Mouse (Mus musculus): ENCODE results near the gene Ppm1a. TPM values are rescaled to one million over a fixed set of nuclear protein-coding genes. Genes with fewer than 3 reads are reported as not detected.

Gene Ppm1a
- polyA plus RNA-seq, 1 experiment from 2014 or later, result 75.9 TPM

- Histone ChIP-seq H3K36me3 (ENCODE audit: control insufficient read depth, insufficient read depth, low read length) (no peaks in the 10 kb centered on the region), H3K4me2 (ENCODE audit: low read length) (no peak overlapping the region), H3K9me3 (ENCODE audit: control insufficient read depth, low read length) (no peaks in the 10 kb centered on the region), H3K9ac (ENCODE audit: low read length) (no peak overlapping the region), H3K4me1 (ENCODE audit: control insufficient read depth in 2 of 2, insufficient read depth in 2 of 2, low read length in 2 of 2) (peaks cover 6 to 7% of the 10 kb centered on the region in 2 experiments; a peak in 3 of 4 replicates), H3K27me3 (ENCODE audit: control insufficient read depth, insufficient read depth, low read length) (peaks cover 22% of the 10 kb centered on the region), H3K4me3 (ENCODE audit: control insufficient read depth in 1 of 2, insufficient read depth in 1 of 2, low read depth in 1 of 2, low read length in 2 of 2) (no peak overlapping the region), H3K27ac (replicated peaks in 1 of 2; ENCODE audit: control insufficient read depth in 1 of 2, insufficient read depth in 1 of 2, low read depth in 2 of 2, low read length in 2 of 2) (no peak overlapping the region)
- WGBS, result 72% methylated on average over 8 of the region's 8 CpGs
- ATAC-seq (ENCODE audit: insufficient number of reproducible peaks, insufficient read depth, low FRiP score, low read depth), result no peak
Observed at GRCm38 (mm10) chr12:72835518-72836015, 78.3 kb downstream of the Ppm1a start.

DNA sequence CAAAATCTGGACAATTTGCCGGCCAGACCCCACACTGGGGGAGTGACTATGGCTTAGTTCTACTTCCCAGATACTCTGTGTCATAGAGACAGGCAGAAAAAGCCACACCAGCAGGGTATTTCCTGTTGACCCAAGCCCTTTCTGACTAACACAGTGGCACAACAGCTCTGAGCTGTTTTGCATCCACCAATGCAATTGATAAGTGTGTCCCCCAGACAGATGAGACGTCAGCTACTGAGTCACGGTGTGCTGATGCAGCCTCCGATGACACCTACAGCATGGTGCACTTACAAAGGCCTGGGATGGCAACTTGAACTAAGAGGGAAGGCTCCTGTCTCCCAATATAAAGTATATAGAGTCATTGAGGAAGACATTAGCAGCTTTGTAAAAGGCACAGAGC is 80.0 kb downstream of the Ppm1a start:
- H3K9ac ChIP-seq (ENCODE audit: low read length), result no peak overlapping the region
- no peak overlapping the region for H3K4me3 ChIP-seq (ENCODE audit: control insufficient read depth in 1 of 2, insufficient read depth in 1 of 2, low read depth in 1 of 2, low read length in 2 of 2)
- H3K27me3 ChIP-seq (ENCODE audit: control insufficient read depth, insufficient read depth, low read length), result peaks cover 9% of the 10 kb centered on the region
- H3K36me3 ChIP-seq (ENCODE audit: control insufficient read depth, insufficient read depth, low read length), result no peaks in the 10 kb centered on the region
- no peak overlapping the region for H3K4me2 ChIP-seq (ENCODE audit: low read length)
- ATAC-seq (ENCODE audit: insufficient number of reproducible peaks, insufficient read depth, low FRiP score, low read depth), result no peak
- H3K9me3 ChIP-seq (ENCODE audit: control insufficient read depth, low read length), result no peaks in the 10 kb centered on the region
- no peak overlapping the region for H3K27ac ChIP-seq (replicated peaks in 1 of 2; ENCODE audit: control insufficient read depth in 1 of 2, insufficient read depth in 1 of 2, low read depth in 2 of 2, low read length in 2 of 2)
- WGBS, result 61% methylated on average over 4 of the region's 4 CpGs
- no peaks in the 10 kb centered on the region for H3K4me1 ChIP-seq (ENCODE audit: control insufficient read depth in 2 of 2, insufficient read depth in 2 of 2, low read length in 2 of 2)

- H3K27me3 ChIP-seq (ENCODE audit: control insufficient read depth, insufficient read depth, low read length), result peaks cover 8% of the 10 kb centered on the region
- no peak overlapping the region for H3K27ac ChIP-seq (replicated peaks in 1 of 2; ENCODE audit: control insufficient read depth in 1 of 2, insufficient read depth in 1 of 2, low read depth in 2 of 2, low read length in 2 of 2)
- no peaks in the 10 kb centered on the region for H3K36me3 ChIP-seq (ENCODE audit: control insufficient read depth, insufficient read depth, low read length)
- ATAC-seq (ENCODE audit: insufficient number of reproducible peaks, insufficient read depth, low FRiP score, low read depth), result no peak
- no peak overlapping the region for H3K9ac ChIP-seq (ENCODE audit: low read length)
- no peak overlapping the region for H3K4me3 ChIP-seq (ENCODE audit: control insufficient read depth in 1 of 2, insufficient read depth in 1 of 2, low read depth in 1 of 2, low read length in 2 of 2)
- H3K4me1 ChIP-seq (ENCODE audit: control insufficient read depth in 2 of 2, insufficient read depth in 2 of 2, low read length in 2 of 2), result peaks cover 6 to 8% of the 10 kb centered on the region in 2 experiments; a peak in 3 of 4 replicates
- no peak overlapping the region for H3K4me2 ChIP-seq (ENCODE audit: low read length)
- no peaks in the 10 kb centered on the region for H3K9me3 ChIP-seq (ENCODE audit: control insufficient read depth, low read length)
- WGBS, result 87% methylated on average over 1 of the region's 1 CpGs
Observed at GRCm38 (mm10) chr12:72841500-72841899, 84.2 kb downstream of the Ppm1a start.

- 85% methylated on average over 4 of the region's 4 CpGs for WGBS
Observed at GRCm38 (mm10) chr12:72843135-72843534, 85.9 kb downstream of the Ppm1a start.

DNA sequence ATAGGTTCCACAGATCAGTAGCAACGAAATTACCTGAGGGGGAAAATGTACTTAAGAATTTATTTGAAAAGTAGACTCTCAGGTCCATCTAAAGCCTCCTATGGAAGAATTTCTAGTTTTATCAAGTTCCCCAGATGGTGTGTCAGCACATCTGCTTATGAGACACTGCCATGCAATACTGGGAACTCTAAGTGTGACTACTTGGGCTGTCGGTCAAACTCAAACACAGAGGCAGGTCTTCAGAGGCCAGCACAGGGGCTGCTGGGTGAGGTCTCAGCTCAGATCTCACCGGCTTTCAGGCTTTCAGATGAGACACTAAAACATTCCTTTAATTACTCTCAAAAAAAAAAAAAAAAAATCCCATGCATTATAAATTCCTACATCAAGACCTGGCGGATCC is 86.3 kb downstream of the Ppm1a start:
- 0 out of 2 replicates have a peak overlapping the region, but pooled peaks have one; percentile 35 for H3K9ac ChIP-seq (ENCODE audit: low read length)
- H3K4me2 ChIP-seq (ENCODE audit: low read length), result peak overlapping the region; percentile 55
- H3K4me3 ChIP-seq (ENCODE audit: control insufficient read depth in 1 of 2, insufficient read depth in 1 of 2, low read depth in 1 of 2, low read length in 2 of 2), result no peak overlapping the region
- H3K4me1 ChIP-seq (ENCODE audit: control insufficient read depth in 2 of 2, insufficient read depth in 2 of 2, low read length in 2 of 2), result peaks cover 6 to 8% of the 10 kb centered on the region in 2 experiments; a peak in 3 of 4 replicates
- no peaks in the 10 kb centered on the region for H3K36me3 ChIP-seq (ENCODE audit: control insufficient read depth, insufficient read depth, low read length)
- WGBS, result 67% methylated on average over 4 of the region's 4 CpGs
- no peaks in the 10 kb centered on the region for H3K9me3 ChIP-seq (ENCODE audit: control insufficient read depth, low read length)
- H3K27me3 ChIP-seq (ENCODE audit: control insufficient read depth, insufficient read depth, low read length), result peaks cover 22% of the 10 kb centered on the region
- no peak for ATAC-seq (ENCODE audit: insufficient number of reproducible peaks, insufficient read depth, low FRiP score, low read depth)
- H3K27ac ChIP-seq (replicated peaks in 1 of 2; ENCODE audit: control insufficient read depth in 1 of 2, insufficient read depth in 1 of 2, low read depth in 2 of 2, low read length in 2 of 2), result peak overlapping the region in 1 of 2 experiments; percentile 57; a peak in 1 of 4 replicates

More at GRCm38 (mm10) chr12:72843135-72843534, 85.9 kb downstream of the Ppm1a start:
- Histone ChIP-seq H3K27me3 (ENCODE audit: control insufficient read depth, insufficient read depth, low read length) (peaks cover 18% of the 10 kb centered on the region), H3K4me2 (ENCODE audit: low read length) (no peak overlapping the region), H3K36me3 (ENCODE audit: control insufficient read depth, insufficient read depth, low read length) (no peaks in the 10 kb centered on the region), H3K9me3 (ENCODE audit: control insufficient read depth, low read length) (no peaks in the 10 kb centered on the region), H3K9ac (ENCODE audit: low read length) (no peak overlapping the region), H3K4me3 (ENCODE audit: control insufficient read depth in 1 of 2, insufficient read depth in 1 of 2, low read depth in 1 of 2, low read length in 2 of 2) (no peak overlapping the region), H3K4me1 (ENCODE audit: control insufficient read depth in 2 of 2, insufficient read depth in 2 of 2, low read length in 2 of 2) (peaks cover 6 to 8% of the 10 kb centered on the region in 2 experiments; a peak in 3 of 4 replicates), H3K27ac (replicated peaks in 1 of 2; ENCODE audit: control insufficient read depth in 1 of 2, insufficient read depth in 1 of 2, low read depth in 2 of 2, low read length in 2 of 2) (no peak overlapping the region)
- no peak for ATAC-seq (ENCODE audit: insufficient number of reproducible peaks, insufficient read depth, low FRiP score, low read depth)

DNA sequence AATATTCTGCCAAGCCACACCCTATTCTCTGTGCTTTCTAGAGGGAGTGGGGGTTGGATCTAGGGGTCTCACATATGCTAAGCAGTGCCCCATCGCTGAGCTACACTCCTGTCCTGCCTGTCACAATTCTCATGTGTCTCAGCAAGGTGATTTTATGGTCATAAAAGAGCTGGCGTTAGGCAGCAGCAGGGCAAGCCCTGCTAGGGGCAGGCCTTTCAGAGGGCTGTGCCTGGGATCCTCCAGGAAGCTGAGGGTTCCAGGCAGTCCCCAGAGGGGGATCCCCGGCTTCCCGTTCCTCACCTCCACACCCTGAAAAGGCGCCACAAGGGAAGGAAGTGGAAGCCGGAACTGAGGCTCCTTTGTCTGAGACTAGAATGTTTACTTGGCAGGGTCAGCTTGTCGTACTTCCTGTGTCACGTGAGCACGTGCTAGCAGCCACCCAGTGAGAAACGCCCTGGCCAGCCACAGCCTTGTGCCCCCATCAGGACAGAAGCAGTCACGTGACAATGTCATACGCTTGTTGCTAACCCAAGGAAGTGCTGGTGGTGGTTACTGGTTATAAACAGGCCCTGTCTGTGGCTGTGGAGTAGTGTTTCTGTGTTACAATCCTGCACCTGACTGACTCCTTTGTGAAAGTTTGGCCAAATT is 86.8 kb downstream of the Ppm1a start:
- WGBS, result 19% methylated on average over 12 of the region's 12 CpGs
- Histone ChIP-seq H3K27me3 (ENCODE audit: control insufficient read depth, insufficient read depth, low read length) (peaks cover 24% of the 10 kb centered on the region), H3K9ac (ENCODE audit: low read length) (0 out of 2 replicates have a peak overlapping the region, but pooled peaks have one; percentile 35), H3K9me3 (ENCODE audit: control insufficient read depth, low read length) (no peaks in the 10 kb centered on the region), H3K27ac (replicated peaks in 1 of 2; ENCODE audit: control insufficient read depth in 1 of 2, insufficient read depth in 1 of 2, low read depth in 2 of 2, low read length in 2 of 2) (peak overlapping the region; percentile 57 to 67; a peak in 3 of 4 replicates), H3K4me2 (ENCODE audit: low read length) (peak overlapping the region; percentile 55), H3K4me3 (ENCODE audit: control insufficient read depth in 1 of 2, insufficient read depth in 1 of 2, low read depth in 1 of 2, low read length in 2 of 2) (peak overlapping the region; percentile 12 to 33; a peak in 3 of 4 replicates), H3K36me3 (ENCODE audit: control insufficient read depth, insufficient read depth, low read length) (no peaks in the 10 kb centered on the region), H3K4me1 (ENCODE audit: control insufficient read depth in 2 of 2, insufficient read depth in 2 of 2, low read length in 2 of 2) (peaks cover 6 to 8% of the 10 kb centered on the region in 2 experiments; a peak in 3 of 4 replicates)
- ATAC-seq (ENCODE audit: insufficient number of reproducible peaks, insufficient read depth, low FRiP score, low read depth), result peak; percentile 72

DNA sequence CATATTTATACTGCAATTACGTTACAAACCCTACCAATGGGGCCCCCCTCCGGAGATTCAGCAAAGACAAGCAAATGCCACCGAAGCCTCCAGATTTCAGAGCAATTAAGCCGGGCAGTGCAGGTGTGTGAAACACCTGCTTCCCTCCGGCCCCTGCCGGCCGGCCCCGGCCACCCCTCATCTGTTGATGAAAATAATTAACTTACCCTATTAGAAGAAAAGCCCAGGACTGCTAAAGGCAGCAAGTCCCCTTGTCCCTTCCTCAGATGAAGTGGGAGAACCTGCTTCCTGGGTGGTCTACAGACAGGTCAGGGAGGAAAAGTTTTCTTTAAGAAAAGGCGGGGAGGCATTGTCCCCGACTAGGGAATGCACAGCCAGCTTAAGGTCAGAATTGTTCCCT is 88.7 kb downstream of the Ppm1a start:
- no peak for ATAC-seq (ENCODE audit: insufficient number of reproducible peaks, insufficient read depth, low FRiP score, low read depth)
- 42% methylated on average over 10 of the region's 10 CpGs for WGBS
- Histone ChIP-seq H3K9me3 (ENCODE audit: control insufficient read depth, low read length) (no peaks in the 10 kb centered on the region), H3K4me2 (ENCODE audit: low read length) (no peak overlapping the region), H3K36me3 (ENCODE audit: control insufficient read depth, insufficient read depth, low read length) (no peaks in the 10 kb centered on the region), H3K27ac (replicated peaks in 1 of 2; ENCODE audit: control insufficient read depth in 1 of 2, insufficient read depth in 1 of 2, low read depth in 2 of 2, low read length in 2 of 2) (no peak overlapping the region), H3K27me3 (ENCODE audit: control insufficient read depth, insufficient read depth, low read length) (peaks cover 28% of the 10 kb centered on the region), H3K9ac (ENCODE audit: low read length) (no peak overlapping the region), H3K4me1 (ENCODE audit: control insufficient read depth in 2 of 2, insufficient read depth in 2 of 2, low read length in 2 of 2) (peaks cover 6 to 8% of the 10 kb centered on the region in 2 experiments; a peak in 3 of 4 replicates), H3K4me3 (ENCODE audit: control insufficient read depth in 1 of 2, insufficient read depth in 1 of 2, low read depth in 1 of 2, low read length in 2 of 2) (no peak overlapping the region)
